Mouse (Mus musculus) stomach, adult 2 months (tissue): ENCODE measurements around the gene Slc25a21. TPM values are rescaled to one million over a fixed set of nuclear protein-coding genes. Genes with fewer than 3 reads are reported as not detected.

Experiments
- polyA plus RNA-seq: library from polyadenylated mRNA; depleted of rRNA; stranded (reverse); fragments of >200 nt; gene quantifications from 2 replicates; pipeline ENCODE4 v1.2.3, GENCODE M21; 2012; rRNA removed

Slc25a21 gene
- polyA plus RNA-seq = 0.12 and 0.26 TPM in 2 replicates

GRCm38 (mm10) chr12:57197363-57198026 is at the start of gene Slc25a21:
Slc25a21 (minus strand) TSS chr12:57197472.

GRCm38 (mm10) chr12:57230192-57230706 is 33.0 kb upstream of the Slc25a21 start, which contains the start of the genes Prps1l3 and Mipol1:
Prps1l3 (plus strand) TSS chr12:57230412.
Mipol1 (plus strand) TSS chr12:57230427.

GRCm38 (mm10) chr12:56691427-56692079 is 505.7 kb downstream of the Slc25a21 start, which contains the start of gene Pax9:
Pax9 (plus strand) TSS chr12:56691767.

Other genes starting within 250 kb of the Slc25a21 start
- gene Prps1l3, start 32.9 kb upstream of the Slc25a21 start, polyA plus RNA-seq = 3.6 and 4.0 TPM in 2 replicates
- 0.31 and 0.32 TPM in 2 replicates for gene Mipol1, start 33.0 kb upstream of the Slc25a21 start, polyA plus RNA-seq